Mouse (Mus musculus) adrenal gland, postnatal 10 days (tissue): ENCODE data around the gene Wdr78. TPM values are rescaled to one million over a fixed set of nuclear protein-coding genes. Genes with fewer than 3 reads are reported as not detected.

Experiments used
- total RNA-seq, 2 experiments: library from RNA; stranded (reverse); gene quantifications; 2 replicates each; pipeline ENCODE4 v1.2.3; 2021

Gene Wdr78
- total RNA-seq, 2 experiments from 2014 or later = 2.7 to 4.1 TPM

Other genes with a start within 250 kb of the Wdr78 start
- not detected for gene Tctex1d1, start 135.9 kb downstream of the Wdr78 start, total RNA-seq
- gene Insl5, start 87.7 kb downstream of the Wdr78 start, total RNA-seq = not detected
- gene Mier1, start 165 bp downstream of the Wdr78 start, total RNA-seq = 10 to 100 TPM; 50.9 to 67.2 TPM
- 10 to 100 TPM; 13.9 to 14.8 TPM for gene Slc35d1, start 100.6 kb upstream of the Wdr78 start, total RNA-seq
- gene 4921539E11Rik, start 176.3 kb upstream of the Wdr78 start, total RNA-seq = not detected
- 10 to 100 TPM; 13.9 to 15.4 TPM for gene Oma1, start 199.3 kb upstream of the Wdr78 start, total RNA-seq